Mouse (Mus musculus): ENCODE measurements around the gene Fbxo45. TPM values are rescaled to one million over a fixed set of nuclear protein-coding genes. Genes with fewer than 3 reads are reported as not detected.

Gene Fbxo45
- polyA plus RNA-seq, 1 experiment from 2014 or later = 5.9 TPM

MicroRNA genes within 50 kb of the gene (microRNA counts, 519-probe panel; counts per million panel counts)
- 2,015 counts per million, percentile 49 among the panel's probes with 10 or more counts for microRNA mmu-miR-1946a

Small RNA genes within 50 kb of the gene (microRNA-seq; reads per million reads assigned to microRNA genes)
- gene Mir1946a = not detected

Other genes starting within 250 kb of the Fbxo45 start
- gene Senp5, start 243.9 kb downstream of the Fbxo45 start, polyA plus RNA-seq (2015; fragmentation: Nextera tagmentation; extraction: Ambion mirVana) = 15.3 and 16.7 TPM in 2 replicates
- 37.5 and 40.4 TPM in 2 replicates for gene Pak2, start 167.8 kb downstream of the Fbxo45 start, polyA plus RNA-seq (2015; fragmentation: Nextera tagmentation; extraction: Ambion mirVana)
- 104 and 107 TPM in 2 replicates for gene Pigx, start 147.4 kb downstream of the Fbxo45 start, polyA plus RNA-seq (2015; fragmentation: Nextera tagmentation; extraction: Ambion mirVana)
- gene Cep19, start 147.4 kb downstream of the Fbxo45 start, polyA plus RNA-seq (2015; fragmentation: Nextera tagmentation; extraction: Ambion mirVana) = 49.1 and 51.6 TPM in 2 replicates
- gene Nrros, start 81.6 kb downstream of the Fbxo45 start, polyA plus RNA-seq (2015; fragmentation: Nextera tagmentation; extraction: Ambion mirVana) = 6.7 and 6.8 TPM in 2 replicates
- gene Bex6, start 67.3 kb downstream of the Fbxo45 start, polyA plus RNA-seq (2015; fragmentation: Nextera tagmentation; extraction: Ambion mirVana) = not detected in 2 replicates
- gene Wdr53, start 69 bp upstream of the Fbxo45 start, polyA plus RNA-seq (2015; fragmentation: Nextera tagmentation; extraction: Ambion mirVana) = 13.8 and 16.0 TPM in 2 replicates
- not detected in 2 replicates for gene Smco1, start 24.3 kb upstream of the Fbxo45 start, polyA plus RNA-seq (2015; fragmentation: Nextera tagmentation; extraction: Ambion mirVana)
- 24.2 and 25.9 TPM in 2 replicates for gene Rnf168, start 30.3 kb upstream of the Fbxo45 start, polyA plus RNA-seq (2015; fragmentation: Nextera tagmentation; extraction: Ambion mirVana)
- 21.1 and 23.7 TPM in 2 replicates for gene Ubxn7, start 85.1 kb upstream of the Fbxo45 start, polyA plus RNA-seq (2015; fragmentation: Nextera tagmentation; extraction: Ambion mirVana)
- not detected in 2 replicates for gene Tm4sf19, start 153.3 kb upstream of the Fbxo45 start, polyA plus RNA-seq (2015; fragmentation: Nextera tagmentation; extraction: Ambion mirVana)
- gene Tctex1d2, start 172.5 kb upstream of the Fbxo45 start, polyA plus RNA-seq (2015; fragmentation: Nextera tagmentation; extraction: Ambion mirVana) = 40.3 and 41.3 TPM in 2 replicates
- gene Pcyt1a, start 183.8 kb upstream of the Fbxo45 start, polyA plus RNA-seq (2015; fragmentation: Nextera tagmentation; extraction: Ambion mirVana) = 48.0 and 49.9 TPM in 2 replicates
- 0.08 TPM in 1 of 2 replicates, not detected in the other for gene Slc51a, start 240.7 kb upstream of the Fbxo45 start, polyA plus RNA-seq (2015; fragmentation: Nextera tagmentation; extraction: Ambion mirVana)
- gene Zdhhc19, start 249.1 kb upstream of the Fbxo45 start, polyA plus RNA-seq (2015; fragmentation: Nextera tagmentation; extraction: Ambion mirVana) = 0.26 TPM in 1 of 2 replicates, not detected in the other

Data from midbrain, embryonic 16.5 days (tissue).